Mouse (Mus musculus) liver, embryonic 15.5 days (tissue): ENCODE measurements at regions not wholly inside any gene's neighbourhood (a gene's known extent, or its start where the extent isn't known, plus 50 kb on each side); places are given as distances from the start of the nearest gene placed in this dataset.
A peak's percentile ranks its signal among the peaks of the same experiment; 100 is the strongest.
"Not testable (repeated sequence)": the region's sequence is repeated elsewhere in the genome, so short reads cannot be mapped to it uniquely, and the experiment has no call there.

Experiments
- ATAC-seq: fragments of 200-750 bp; cut with Nextera tagmentation; 2 replicates; pipeline ENCODE4 v1.8.0; 2017; ENCODE audit warnings: moderate number of reproducible peaks, mild to moderate bottlenecking, moderate library complexity; ENCODE audit not compliant: insufficient read depth
- H3K27ac ChIP-seq: fragments of 300-500 bp; sonication (generic); replicated peaks from 2 replicates; pipeline ENCODE4 v1.5.1; 2015; ENCODE audit warnings: mild to moderate bottlenecking, inconsistent platforms
- H3K27me3 ChIP-seq: fragments of 300-500 bp; sonication (generic); 2 replicates; pipeline ENCODE4 v1.6.1; 2015; ENCODE audit warnings: mild to moderate bottlenecking, inconsistent platforms
- H3K36me3 ChIP-seq: fragments of 300-500 bp; sonication (generic); replicated peaks from 2 replicates; pipeline ENCODE4 v1.6.1; 2015; ENCODE audit warnings: moderate library complexity, mild to moderate bottlenecking, inconsistent platforms
- H3K4me1 ChIP-seq: fragments of 300-500 bp; sonication (generic); replicated peaks from 2 replicates; pipeline ENCODE4 v1.6.1; 2015; ENCODE audit warnings: inconsistent platforms
- H3K4me2 ChIP-seq: fragments of 300-500 bp; sonication (generic); 2 replicates; pipeline ENCODE4 v1.6.1; 2015; ENCODE audit warnings: moderate library complexity, mild to moderate bottlenecking, inconsistent platforms
- H3K4me3 ChIP-seq: fragments of 300-500 bp; sonication (generic); replicated peaks from 2 replicates; pipeline ENCODE4 v1.5.1; 2015; ENCODE audit warnings: mild to moderate bottlenecking, inconsistent platforms
- H3K9ac ChIP-seq: fragments of 300-500 bp; sonication (generic); 2 replicates; pipeline ENCODE4 v1.6.1; 2015; ENCODE audit warnings: moderate library complexity, mild to moderate bottlenecking, inconsistent platforms
- H3K9me3 ChIP-seq: fragments of 300-500 bp; sonication (generic); replicated peaks from 2 replicates; pipeline ENCODE4 v1.6.1; 2016; ENCODE audit warnings: inconsistent platforms
- WGBS: fragments of 180-500 bp; shearing (Covaris S2); methylation state at CpG from one replicate; pipeline ENCODE4 v1.1.7; 2015; ENCODE audit warnings: mixed read lengths; ENCODE audit not compliant: insufficient replicate concordance; 5-methylcytosine and 5-hydroxymethylcytosine counted together

DNA sequence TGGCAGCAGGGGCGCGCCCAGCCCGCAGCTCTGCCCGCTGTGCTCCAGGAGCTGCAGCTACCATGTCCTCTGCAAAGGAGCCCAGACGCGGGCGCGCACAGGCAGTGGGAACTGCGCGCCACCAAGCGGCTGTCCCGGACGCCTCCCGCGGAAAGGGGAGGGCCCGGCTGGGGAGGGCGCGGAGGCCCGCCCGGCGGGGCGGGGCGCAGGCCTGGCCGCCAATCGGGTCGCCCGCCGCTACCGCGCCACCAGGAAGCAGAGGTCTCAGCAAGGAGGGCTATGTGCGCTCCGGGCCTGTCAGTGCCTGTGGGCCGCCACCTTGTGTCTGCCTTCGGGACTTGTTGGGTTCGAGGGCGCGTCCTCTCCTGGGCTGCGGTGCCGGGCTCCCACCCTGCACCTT lies 367.0 kb upstream of the Ywhaq start:
- not testable (repeated sequence) for H3K36me3 ChIP-seq, H3K4me1 ChIP-seq, H3K27ac ChIP-seq, H3K9me3 ChIP-seq, H3K9ac ChIP-seq, H3K27me3 ChIP-seq
- Histone ChIP-seq H3K4me3 (peak overlapping the region; percentile 54), H3K4me2 (peak overlapping the region; percentile 58)
- under 1% methylated on average over 38 of the region's 39 CpGs for WGBS
- ATAC-seq, result peak; percentile 76

DNA sequence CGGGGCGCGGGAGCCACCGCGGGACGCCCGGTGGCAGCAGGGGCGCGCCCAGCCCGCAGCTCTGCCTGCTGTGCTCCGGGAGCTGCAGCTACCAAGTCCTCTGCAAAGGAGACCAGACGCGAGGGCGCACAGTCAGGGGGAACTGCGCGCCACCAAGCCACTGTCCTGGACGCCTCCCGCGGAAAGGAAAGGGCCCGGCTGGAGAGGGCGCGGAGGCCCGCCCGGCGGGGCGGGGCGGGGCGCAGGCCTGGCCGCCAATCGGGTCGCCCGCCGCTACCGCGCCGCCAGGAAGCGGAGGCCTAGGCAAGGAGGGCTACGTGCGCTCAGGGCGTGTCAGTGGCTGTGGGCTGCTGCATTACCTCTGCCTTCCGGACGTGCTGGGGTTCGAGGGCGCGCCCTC lies 361.3 kb upstream of the Ywhaq start:
- not testable (repeated sequence) for H3K9ac ChIP-seq, ATAC-seq, H3K36me3 ChIP-seq, H3K4me1 ChIP-seq, H3K9me3 ChIP-seq, H3K27me3 ChIP-seq, H3K27ac ChIP-seq
- H3K4me2 ChIP-seq, result peak overlapping the region; percentile 54
- under 1% methylated on average over 43 of the region's 45 CpGs for WGBS
- H3K4me3 ChIP-seq, result peak overlapping the region; percentile 45

DNA sequence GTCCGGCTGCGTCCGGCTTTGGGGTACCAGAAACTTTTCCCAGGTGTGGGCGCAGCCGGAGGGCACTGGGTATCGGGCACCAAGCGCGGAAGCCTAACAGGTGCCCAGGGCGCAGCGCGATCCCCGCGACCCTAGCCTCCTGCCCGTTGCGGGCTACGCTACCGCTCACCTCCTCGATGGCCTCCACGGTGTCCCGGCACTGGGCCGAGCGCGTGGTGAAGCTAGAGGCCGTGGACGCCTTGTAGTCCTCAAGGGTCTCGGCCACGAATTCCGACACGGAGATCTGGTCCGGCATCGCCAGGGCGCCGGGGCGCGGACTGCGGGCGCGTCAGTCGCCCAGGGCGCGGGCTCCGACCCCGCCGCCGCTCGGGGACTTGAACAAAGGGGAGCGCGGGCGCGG lies 360.9 kb upstream of the Ywhaq start:
- H3K9ac ChIP-seq, ATAC-seq: not testable (repeated sequence)

DNA sequence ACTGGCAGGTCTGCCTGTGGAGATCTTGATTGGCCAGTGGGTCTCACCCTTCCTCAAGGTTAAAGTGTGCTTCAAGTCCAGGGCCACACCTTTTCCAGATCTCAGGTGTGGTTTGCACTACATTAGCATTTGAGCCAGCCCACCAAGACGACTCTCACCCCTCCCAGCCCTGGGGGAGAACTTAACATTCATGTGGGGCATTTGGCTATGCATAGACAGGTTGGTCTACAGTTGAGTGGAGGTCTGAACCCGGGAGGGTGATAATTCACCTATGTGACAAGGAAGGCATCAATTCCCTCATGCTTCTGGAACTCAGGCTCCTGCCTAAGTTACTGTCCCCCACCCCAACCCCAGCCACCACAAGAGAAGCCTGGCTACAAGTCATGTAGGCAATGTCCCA lies 350.3 kb upstream of the Ywhaq start:
- H3K4me2 ChIP-seq, H3K9ac ChIP-seq, H3K4me3 ChIP-seq, H3K4me1 ChIP-seq, H3K27me3 ChIP-seq, ATAC-seq, H3K27ac ChIP-seq, H3K36me3 ChIP-seq, H3K9me3 ChIP-seq: not testable (repeated sequence)
- 66% methylated on average over 2 of the region's 2 CpGs for WGBS

More for the DNA sequence above, 360.9 kb upstream of the Ywhaq start:
- Histone ChIP-seq H3K4me3 (peak overlapping the region; percentile 45), H3K4me2 (peak overlapping the region; percentile 54)
- 20% methylated on average over 50 of the region's 50 CpGs for WGBS
- not testable (repeated sequence) for H3K4me1 ChIP-seq, H3K9me3 ChIP-seq, H3K27ac ChIP-seq, H3K27me3 ChIP-seq, H3K36me3 ChIP-seq
